Mouse (Mus musculus): ENCODE results near the gene Cela1. TPM values are rescaled to one million over a fixed set of nuclear protein-coding genes. Genes with fewer than 3 reads are reported as not detected.

Cela1 gene
- polyA plus RNA-seq (2015; fragmentation: Nextera tagmentation; extraction: Ambion mirVana) = 1.4 and 2.2 TPM in 2 replicates

GRCm38 (mm10) chr15:100687430-100687971 is at the start of gene Cela1:
Cela1 (minus strand) TSS chr15:100687921.
- no peak within 1 kb of the TSS for H3K4me3 ChIP-seq
- peaks cover 17% of the 10 kb centered on the region for H3K4me1 ChIP-seq (replicated peaks)
- 0 out of 2 replicates have a peak within 1 kb of the TSS, but pooled peaks have one; percentile 13 for H3K4me2 ChIP-seq
- H3K9ac ChIP-seq = no peak within 1 kb of the TSS
- H3K27me3 ChIP-seq = peaks cover 5% of the 10 kb centered on the region; the same call in 1 of the 2 replicates
- ATAC-seq (replicated peaks; ENCODE audit: insufficient number of reproducible peaks, insufficient read depth, low FRiP score, low read depth) = no peak
- H3K27ac ChIP-seq = no peak within 1 kb of the TSS
- 67% methylated on average over 8 of the region's 8 CpGs for WGBS
- no peaks in the 10 kb centered on the region for H3K36me3 ChIP-seq
- H3K9me3 ChIP-seq (replicated peaks) = peaks cover 10% of the 10 kb centered on the region

- ATAC-seq (replicated peaks; ENCODE audit: insufficient number of reproducible peaks, insufficient read depth, low FRiP score, low read depth) = no peak
- Histone ChIP-seq H3K27ac (no peak overlapping the region), H3K27me3 (peaks cover 11% of the 10 kb centered on the region; the same call in 1 of the 2 replicates), H3K4me2 (no peak overlapping the region), H3K9me3 (replicated peaks) (no peaks in the 10 kb centered on the region), H3K4me1 (replicated peaks) (0 out of 2 replicates have a peak, but pooled peaks cover 5% of the 10 kb centered on the region), H3K36me3 (no peaks in the 10 kb centered on the region), H3K9ac (no peak overlapping the region), H3K4me3 (no peak overlapping the region)
- 69% methylated on average over 9 of the region's 9 CpGs for WGBS
Observed at GRCm38 (mm10) chr15:100735953-100736300, 48.2 kb upstream of the Cela1 start.

- Histone ChIP-seq H3K4me1 (replicated peaks) (0 out of 2 replicates have a peak, but pooled peaks cover 5% of the 10 kb centered on the region), H3K4me3 (no peak overlapping the region), H3K27ac (no peak overlapping the region), H3K27me3 (peaks cover 17% of the 10 kb centered on the region), H3K9ac (no peak overlapping the region), H3K36me3 (no peaks in the 10 kb centered on the region), H3K9me3 (replicated peaks) (no peaks in the 10 kb centered on the region), H3K4me2 (no peak overlapping the region)
- ATAC-seq (replicated peaks; ENCODE audit: insufficient number of reproducible peaks, insufficient read depth, low FRiP score, low read depth) = no peak
- WGBS = 85% methylated on average over 14 of the region's 15 CpGs
Observed at GRCm38 (mm10) chr15:100735095-100735952, 47.6 kb upstream of the Cela1 start.

- no peak; the same call in 1 of the 2 replicates for ATAC-seq (replicated peaks; ENCODE audit: insufficient number of reproducible peaks, insufficient read depth, low FRiP score, low read depth)
- peaks cover 44% of the 10 kb centered on the region for H3K27me3 ChIP-seq
- no peak overlapping the region for H3K4me2 ChIP-seq
- no peak overlapping the region for H3K9ac ChIP-seq
- peaks cover 18% of the 10 kb centered on the region for H3K4me1 ChIP-seq (replicated peaks)
- no peaks in the 10 kb centered on the region for H3K36me3 ChIP-seq
- no peaks in the 10 kb centered on the region for H3K9me3 ChIP-seq (replicated peaks)
- WGBS = 25% methylated on average over 5 of the region's 5 CpGs
- H3K27ac ChIP-seq = no peak overlapping the region
- no peak overlapping the region for H3K4me3 ChIP-seq
Observed at GRCm38 (mm10) chr15:100732580-100732979, 44.9 kb upstream of the Cela1 start.

- Histone ChIP-seq H3K4me3 (no peak overlapping the region), H3K27ac (no peak overlapping the region), H3K4me1 (replicated peaks) (peaks cover 18% of the 10 kb centered on the region), H3K9ac (no peak overlapping the region), H3K9me3 (replicated peaks) (no peaks in the 10 kb centered on the region), H3K36me3 (no peaks in the 10 kb centered on the region), H3K4me2 (no peak overlapping the region), H3K27me3 (peaks cover 59% of the 10 kb centered on the region)
- no peak for ATAC-seq (replicated peaks; ENCODE audit: insufficient number of reproducible peaks, insufficient read depth, low FRiP score, low read depth)
- WGBS = 50% methylated on average over 9 of the region's 9 CpGs
Observed at GRCm38 (mm10) chr15:100731081-100731480, 43.4 kb upstream of the Cela1 start.

- peaks cover 61% of the 10 kb centered on the region for H3K27me3 ChIP-seq
- peak within 1 kb of the TSS; percentile 43 for H3K4me3 ChIP-seq
- ATAC-seq (replicated peaks; ENCODE audit: insufficient number of reproducible peaks, insufficient read depth, low FRiP score, low read depth) = no peak
- no peaks in the 10 kb centered on the region for H3K9me3 ChIP-seq (replicated peaks)
- H3K4me1 ChIP-seq (replicated peaks) = peaks cover 18% of the 10 kb centered on the region
- 6% methylated on average over 54 of the region's 57 CpGs for WGBS
- no peak within 1 kb of the TSS for H3K9ac ChIP-seq
- H3K27ac ChIP-seq = no peak within 1 kb of the TSS
- H3K4me2 ChIP-seq = peak within 1 kb of the TSS; percentile 65
- H3K36me3 ChIP-seq = no peaks in the 10 kb centered on the region
Observed at GRCm38 (mm10) chr15:100729281-100729985, 41.7 kb upstream of the Cela1 start, which contains the start of gene Galnt6. Galnt6 (minus strand) TSS chr15:100729376.

- Histone ChIP-seq H3K36me3 (no peaks in the 10 kb centered on the region), H3K4me1 (replicated peaks) (peaks cover 18% of the 10 kb centered on the region), H3K9me3 (replicated peaks) (no peaks in the 10 kb centered on the region), H3K9ac (no peak overlapping the region), H3K4me2 (peak overlapping the region; percentile 65), H3K27me3 (peaks cover 61% of the 10 kb centered on the region), H3K27ac (no peak overlapping the region), H3K4me3 (peak overlapping the region; percentile 43)
- no peak for ATAC-seq (replicated peaks; ENCODE audit: insufficient number of reproducible peaks, insufficient read depth, low FRiP score, low read depth)
- WGBS = 30% methylated on average over 9 of the region's 9 CpGs
Observed at GRCm38 (mm10) chr15:100728586-100728985, 40.9 kb upstream of the Cela1 start.

- H3K27me3 ChIP-seq = peaks cover 61% of the 10 kb centered on the region
- no peak overlapping the region for H3K27ac ChIP-seq
- H3K9me3 ChIP-seq (replicated peaks) = no peaks in the 10 kb centered on the region
- no peaks in the 10 kb centered on the region for H3K36me3 ChIP-seq
- no peak overlapping the region for H3K9ac ChIP-seq
- H3K4me2 ChIP-seq = no peak overlapping the region
- H3K4me3 ChIP-seq = no peak overlapping the region
- WGBS = 81% methylated on average over 11 of the region's 11 CpGs
- H3K4me1 ChIP-seq (replicated peaks) = peaks cover 18% of the 10 kb centered on the region
- no peak for ATAC-seq (replicated peaks; ENCODE audit: insufficient number of reproducible peaks, insufficient read depth, low FRiP score, low read depth)
Observed at GRCm38 (mm10) chr15:100727834-100728233, 40.1 kb upstream of the Cela1 start.

- no peak overlapping the region for H3K4me3 ChIP-seq
- H3K9ac ChIP-seq = no peak overlapping the region
- H3K4me1 ChIP-seq (replicated peaks) = peaks cover 13% of the 10 kb centered on the region
- H3K27me3 ChIP-seq = peaks cover 56% of the 10 kb centered on the region
- no peaks in the 10 kb centered on the region for H3K9me3 ChIP-seq (replicated peaks)
- no peak for ATAC-seq (replicated peaks; ENCODE audit: insufficient number of reproducible peaks, insufficient read depth, low FRiP score, low read depth)
- 82% methylated on average over 11 of the region's 11 CpGs for WGBS
- no peak overlapping the region for H3K4me2 ChIP-seq
- H3K27ac ChIP-seq = no peak overlapping the region
- H3K36me3 ChIP-seq = no peaks in the 10 kb centered on the region
Observed at GRCm38 (mm10) chr15:100726721-100727120, 39.0 kb upstream of the Cela1 start.

- no peak overlapping the region for H3K4me2 ChIP-seq
- H3K4me1 ChIP-seq (replicated peaks) = peaks cover under 1% of the 10 kb centered on the region; the same call in 1 of the 2 replicates
- WGBS = 44% methylated on average over 14 of the region's 14 CpGs
- H3K4me3 ChIP-seq = no peak overlapping the region
- H3K9ac ChIP-seq = no peak overlapping the region
- peaks cover 29% of the 10 kb centered on the region for H3K27me3 ChIP-seq
- no peaks in the 10 kb centered on the region for H3K36me3 ChIP-seq
- ATAC-seq (replicated peaks; ENCODE audit: insufficient number of reproducible peaks, insufficient read depth, low FRiP score, low read depth) = no peak
- no peak overlapping the region for H3K27ac ChIP-seq
- H3K9me3 ChIP-seq (replicated peaks) = no peaks in the 10 kb centered on the region
Observed at GRCm38 (mm10) chr15:100723505-100723904, 35.8 kb upstream of the Cela1 start.

- H3K4me1 ChIP-seq (replicated peaks) = no peaks in the 10 kb centered on the region
- H3K4me2 ChIP-seq = no peak overlapping the region
- H3K9ac ChIP-seq = no peak overlapping the region
- no peaks in the 10 kb centered on the region for H3K9me3 ChIP-seq (replicated peaks)
- H3K36me3 ChIP-seq = no peaks in the 10 kb centered on the region
- peaks cover 20% of the 10 kb centered on the region for H3K27me3 ChIP-seq
- ATAC-seq (replicated peaks; ENCODE audit: insufficient number of reproducible peaks, insufficient read depth, low FRiP score, low read depth) = no peak
- 72% methylated on average over 6 of the region's 6 CpGs for WGBS
- no peak overlapping the region for H3K27ac ChIP-seq
- no peak overlapping the region for H3K4me3 ChIP-seq
Observed at GRCm38 (mm10) chr15:100722564-100722963, 34.8 kb upstream of the Cela1 start.
